Mouse (Mus musculus) macrophage (primary cell): ENCODE data around the gene Neb. TPM values are rescaled to one million over a fixed set of nuclear protein-coding genes. Genes with fewer than 3 reads are reported as not detected.

ENCODE experiments used
- H3K27ac ChIP-seq: fragments of 350-480 bp; formaldehyde crosslinking; 2 replicates; pipeline ENCODE4 v1.9.0; 2021
- H3K36me3 ChIP-seq: fragments of 350-480 bp; formaldehyde crosslinking; 2 replicates; pipeline ENCODE4 v1.9.0; 2021; ENCODE audit errors: inconsistent target
- H3K4me3 ChIP-seq: fragments of 350-480 bp; formaldehyde crosslinking; 2 replicates; pipeline ENCODE4 v1.9.0; 2021; ENCODE audit errors: inconsistent target
- H3K79me2 ChIP-seq: fragments of 350-480 bp; formaldehyde crosslinking; 2 replicates; pipeline ENCODE4 v1.9.0; 2021; ENCODE audit errors: inconsistent target
- WGBS: methylation state at CpG from one replicate; pipeline ENCODE4 v1.1.7; 2026; ENCODE audit warnings: inconsistent platforms; ENCODE audit not compliant: missing documents; 5-methylcytosine and 5-hydroxymethylcytosine counted together
- polyA plus RNA-seq: library from polyadenylated mRNA; stranded (reverse); fragments of 250-400 nt; gene quantifications from 3 replicates; pipeline ENCODE4 v1.2.4, GENCODE M21; 2018; ENCODE audit warnings: inconsistent platforms

The Neb gene
- polyA plus RNA-seq, 1 experiment from 2014 or later, result 0.06 TPM

GRCm38 (mm10) chr2:52310757-52311156 lies 67.5 kb downstream of the Neb start:
- WGBS, result 66% methylated on average over 4 of the region's 4 CpGs
- Histone ChIP-seq H3K36me3 (no peaks in the 10 kb centered on the region), H3K79me2 (no peaks in the 10 kb centered on the region), H3K27ac (no peak overlapping the region), H3K4me3 (no peak overlapping the region)

GRCm38 (mm10) chr2:52306635-52307034 lies 71.6 kb downstream of the Neb start:
- Histone ChIP-seq H3K79me2 (no peaks in the 10 kb centered on the region), H3K4me3 (no peak overlapping the region), H3K36me3 (no peaks in the 10 kb centered on the region), H3K27ac (no peak overlapping the region)
- WGBS, result 88% methylated on average over 5 of the region's 5 CpGs

- Histone ChIP-seq H3K79me2 (no peaks in the 10 kb centered on the region), H3K36me3 (no peaks in the 10 kb centered on the region), H3K27ac (no peak overlapping the region), H3K4me3 (no peak overlapping the region)
- 47% methylated on average over 3 of the region's 3 CpGs for WGBS
Measured at GRCm38 (mm10) chr2:52304554-52304953, 73.7 kb downstream of the Neb start.

- no peak overlapping the region for H3K27ac ChIP-seq
- 73% methylated on average over 1 of the region's 1 CpGs for whole genome bisulfite sequencing
Measured at GRCm38 (mm10) chr2:52303405-52303804, 74.9 kb downstream of the Neb start.

GRCm38 (mm10) chr2:52297969-52298368 lies 80.3 kb downstream of the Neb start:
- H3K79me2 ChIP-seq, result no peaks in the 10 kb centered on the region
- 75% methylated on average over 5 of the region's 5 CpGs for WGBS
- no peaks in the 10 kb centered on the region for H3K36me3 ChIP-seq
- no peak overlapping the region for H3K27ac ChIP-seq
- no peak overlapping the region for H3K4me3 ChIP-seq

More at GRCm38 (mm10) chr2:52303405-52303804, 74.9 kb downstream of the Neb start:
- no peak overlapping the region for H3K4me3 ChIP-seq
- H3K36me3 ChIP-seq, result no peaks in the 10 kb centered on the region
- H3K79me2 ChIP-seq, result no peaks in the 10 kb centered on the region

GRCm38 (mm10) chr2:52296779-52297178 lies 81.5 kb downstream of the Neb start:
- Histone ChIP-seq H3K27ac (no peak overlapping the region), H3K4me3 (no peak overlapping the region), H3K36me3 (no peaks in the 10 kb centered on the region), H3K79me2 (no peaks in the 10 kb centered on the region)
- 24% methylated on average over 9 of the region's 9 CpGs for WGBS

- WGBS, result 73% methylated on average over 1 of the region's 1 CpGs
- Histone ChIP-seq H3K27ac (no peak overlapping the region), H3K36me3 (no peaks in the 10 kb centered on the region), H3K79me2 (no peaks in the 10 kb centered on the region), H3K4me3 (no peak overlapping the region)
Measured at GRCm38 (mm10) chr2:52287436-52287835, 90.8 kb downstream of the Neb start.

GRCm38 (mm10) chr2:52286421-52286820 lies 91.9 kb downstream of the Neb start:
- Histone ChIP-seq H3K27ac (no peak overlapping the region), H3K4me3 (no peak overlapping the region), H3K79me2 (no peaks in the 10 kb centered on the region), H3K36me3 (no peaks in the 10 kb centered on the region)
- WGBS, result 88% methylated on average over 6 of the region's 6 CpGs

- Histone ChIP-seq H3K36me3 (no peaks in the 10 kb centered on the region), H3K27ac (no peak overlapping the region), H3K79me2 (no peaks in the 10 kb centered on the region), H3K4me3 (no peak overlapping the region)
- no CpG with 5 or more reads among the region's 1 CpGs for WGBS
Measured at GRCm38 (mm10) chr2:52272146-52272545, 106.1 kb downstream of the Neb start.

GRCm38 (mm10) chr2:52270911-52271310 lies 107.4 kb downstream of the Neb start:
- Histone ChIP-seq H3K36me3 (no peaks in the 10 kb centered on the region), H3K4me3 (no peak overlapping the region), H3K79me2 (no peaks in the 10 kb centered on the region), H3K27ac (no peak overlapping the region)
- WGBS, result 94% methylated on average over 8 of the region's 8 CpGs

- H3K36me3 ChIP-seq, result no peaks in the 10 kb centered on the region
- no peak overlapping the region for H3K4me3 ChIP-seq
- no peaks in the 10 kb centered on the region for H3K79me2 ChIP-seq
- WGBS, result 74% methylated on average over 2 of the region's 2 CpGs
- no peak overlapping the region for H3K27ac ChIP-seq
Measured at GRCm38 (mm10) chr2:52262149-52262548, 116.1 kb downstream of the Neb start.

- Histone ChIP-seq H3K79me2 (no peaks in the 10 kb centered on the region), H3K36me3 (no peaks in the 10 kb centered on the region), H3K4me3 (no peak overlapping the region), H3K27ac (no peak overlapping the region)
- WGBS, result 0% methylated on average over 1 of the region's 1 CpGs
Measured at GRCm38 (mm10) chr2:52252037-52252436, 126.2 kb downstream of the Neb start.

- no peak overlapping the region for H3K27ac ChIP-seq
- H3K36me3 ChIP-seq, result no peaks in the 10 kb centered on the region
- H3K79me2 ChIP-seq, result no peaks in the 10 kb centered on the region
- no peak overlapping the region for H3K4me3 ChIP-seq
- 76% methylated on average over 9 of the region's 9 CpGs for whole genome bisulfite sequencing
Measured at GRCm38 (mm10) chr2:52248316-52248826, 129.9 kb downstream of the Neb start.

- no peak overlapping the region for H3K4me3 ChIP-seq
Measured at GRCm38 (mm10) chr2:52245091-52245490, 133.2 kb downstream of the Neb start.

GRCm38 (mm10) chr2:52242691-52243090 lies 135.6 kb downstream of the Neb start:
- Histone ChIP-seq H3K4me3 (no peak overlapping the region), H3K79me2 (no peaks in the 10 kb centered on the region), H3K27ac (no peak overlapping the region), H3K36me3 (no peaks in the 10 kb centered on the region)
- 100% methylated on average over 1 of the region's 1 CpGs for WGBS

More at GRCm38 (mm10) chr2:52245091-52245490, 133.2 kb downstream of the Neb start:
- Histone ChIP-seq H3K79me2 (no peaks in the 10 kb centered on the region), H3K27ac (no peak overlapping the region), H3K36me3 (no peaks in the 10 kb centered on the region)
- WGBS, result 85% methylated on average over 5 of the region's 5 CpGs

GRCm38 (mm10) chr2:52237892-52238291 lies 140.4 kb downstream of the Neb start:
- H3K4me3 ChIP-seq, result no peak overlapping the region
- whole genome bisulfite sequencing, result 86% methylated on average over 5 of the region's 5 CpGs
- H3K79me2 ChIP-seq, result no peaks in the 10 kb centered on the region
- H3K36me3 ChIP-seq, result no peaks in the 10 kb centered on the region
- no peak overlapping the region for H3K27ac ChIP-seq
